In the genomic region with DNA sequence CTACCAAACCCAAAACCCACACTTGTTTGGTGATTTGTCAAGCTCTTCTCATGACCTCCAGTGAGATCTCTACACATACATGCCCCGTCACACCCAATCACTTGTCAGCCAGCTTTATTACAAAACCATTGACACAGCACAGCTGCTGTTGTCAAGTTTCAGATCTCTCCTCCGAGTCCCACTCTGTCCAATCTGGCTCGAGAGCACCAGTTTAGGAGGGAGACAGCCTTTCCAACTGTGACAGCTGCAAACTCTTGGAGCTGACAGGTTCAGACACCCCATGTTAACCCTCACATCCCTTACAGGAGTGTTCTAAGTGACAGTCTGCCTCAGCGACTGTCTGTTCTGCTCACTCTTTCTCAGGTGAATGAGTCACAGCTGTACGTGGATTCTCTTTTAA, we compare ENCODE assay signal across 13 mouse cellular contexts.
DNase-seq lines count a peak whose midpoint lies in the region; ATAC-seq and TF ChIP-seq lines count a peak whose summit lies in the region.
"Had no signal": no experiment of that assay in that cellular context is flagged by ENCODE, and none has a peak within 500 bp of the region (broad histone marks: within the 10 kb centered on the region; RNA-seq: fewer than 3 reads in every experiment).

No protein-coding gene starts in this region.

- no peak overlapping the region for H3K9ac ChIP-seq in embryonic facial prominence, embryonic 14.5 days (ENCODE audit: low read depth, low read length)
- no peak overlapping the region for H3K9ac ChIP-seq in kidney, postnatal 0 days (ENCODE audit: low read depth, low read length)
- H3K9ac ChIP-seq in limb, embryonic 15.5 days, result no peak overlapping the region
- H3K9ac ChIP-seq: intestine, embryonic 15.5 days; midbrain, embryonic 15.5 days had no signal

- WGBS in embryonic facial prominence, embryonic 14.5 days, result 55% methylated on average over 5 of the region's 5 CpGs
- WGBS in embryonic facial prominence, embryonic 10.5 days, result 73% methylated on average over 5 of the region's 5 CpGs
- 17% methylated on average over 5 of the region's 5 CpGs for WGBS in kidney, postnatal 0 days
- 50% methylated on average over 5 of the region's 5 CpGs for WGBS in limb, embryonic 15.5 days

- no peaks in the 10 kb centered on the region for H3K27me3 ChIP-seq in embryonic facial prominence, embryonic 14.5 days (replicated peaks; ENCODE audit: control insufficient read depth, insufficient read depth, low read length)
- H3K27me3 ChIP-seq in embryonic facial prominence, embryonic 10.5 days (replicated peaks; ENCODE audit: low read depth, poor library complexity, severe bottlenecking), result no peaks in the 10 kb centered on the region
- H3K27me3 ChIP-seq in kidney, postnatal 0 days (ENCODE audit: insufficient read depth, low read length), result no peaks in the 10 kb centered on the region
- H3K27me3 ChIP-seq in limb, embryonic 15.5 days, result no peaks in the 10 kb centered on the region
- H3K27me3 ChIP-seq: intestine, embryonic 15.5 days; midbrain, embryonic 15.5 days had no signal

- no peak overlapping the region for H3K4me3 ChIP-seq in embryonic facial prominence, embryonic 14.5 days (ENCODE audit: low read depth, low read length)
- H3K4me3 ChIP-seq in embryonic facial prominence, embryonic 10.5 days, result no peak overlapping the region
- no peak overlapping the region for H3K4me3 ChIP-seq in kidney, postnatal 0 days (replicated peaks; ENCODE audit: low read depth, low read length)
- no peak overlapping the region for H3K4me3 ChIP-seq in limb, embryonic 15.5 days
- H3K4me3 ChIP-seq: intestine, embryonic 15.5 days; left cerebral cortex, adult 2 months; midbrain, embryonic 15.5 days had no signal

- peak; percentile 49 for DNase-seq in embryonic facial prominence, embryonic 14.5 days (ENCODE audit: low spot score)
- DNase-seq in embryonic facial prominence, embryonic 10.5 days (ENCODE audit: low spot score), result no peak
- DNase-seq in kidney, postnatal 0 days (ENCODE audit: low spot score), result peak; percentile 7
- DNase-seq in kidney, adult 9 months, result no peak
- DNase-seq in brain, adult 2 months (ENCODE audit: low read depth, low spot score), result peak; percentile 24
- no peak for DNase-seq in layer of hippocampus, postnatal 36 days
- DNase-seq: cerebellum, postnatal 25 days; thymus, postnatal 4 days had no signal

- H3K4me1 ChIP-seq in embryonic facial prominence, embryonic 14.5 days (ENCODE audit: control insufficient read depth, insufficient read depth, low read length), result no peaks in the 10 kb centered on the region
- H3K4me1 ChIP-seq in embryonic facial prominence, embryonic 10.5 days, result no peaks in the 10 kb centered on the region
- H3K4me1 ChIP-seq in kidney, postnatal 0 days (replicated peaks; ENCODE audit: insufficient read depth, low read length), result no peaks in the 10 kb centered on the region
- no peaks in the 10 kb centered on the region for H3K4me1 ChIP-seq in limb, embryonic 15.5 days
- H3K4me1 ChIP-seq: intestine, embryonic 15.5 days; midbrain, embryonic 15.5 days had no signal

- ATAC-seq in embryonic facial prominence, embryonic 14.5 days (ENCODE audit: low read depth), result peak; percentile 72; the same call in 1 of the 2 replicates
- ATAC-seq in kidney, postnatal 0 days (replicated peaks; ENCODE audit: low FRiP score, low read depth), result no peak
- peak; percentile 30; the same call in 1 of the 2 replicates for ATAC-seq in limb, embryonic 15.5 days (ENCODE audit: insufficient number of reproducible peaks, low FRiP score, low TSS enrichment, low read depth)
- no peak for ATAC-seq in granulocyte monocyte progenitor cell, adult 5-6 weeks (replicated peaks; ENCODE audit: poor library complexity, severe bottlenecking)
- ATAC-seq: intestine, embryonic 15.5 days; midbrain, embryonic 15.5 days had no signal

- no peak overlapping the region for H3K27ac ChIP-seq in embryonic facial prominence, embryonic 14.5 days (replicated peaks; ENCODE audit: low read depth, low read length)
- no peak overlapping the region for H3K27ac ChIP-seq in embryonic facial prominence, embryonic 10.5 days (replicated peaks)
- no peak overlapping the region for H3K27ac ChIP-seq in kidney, postnatal 0 days
- no peak overlapping the region for H3K27ac ChIP-seq in limb, embryonic 15.5 days
- H3K27ac ChIP-seq: intestine, embryonic 15.5 days; left cerebral cortex, adult 2 months; midbrain, embryonic 15.5 days had no signal

- H3K9me3 ChIP-seq in embryonic facial prominence, embryonic 14.5 days (ENCODE audit: control insufficient read depth, low read length), result no peaks in the 10 kb centered on the region
- no peaks in the 10 kb centered on the region for H3K9me3 ChIP-seq in embryonic facial prominence, embryonic 10.5 days
- no peaks in the 10 kb centered on the region for H3K9me3 ChIP-seq in kidney, postnatal 0 days (replicated peaks; ENCODE audit: low read length)
- H3K9me3 ChIP-seq in limb, embryonic 15.5 days, result no peaks in the 10 kb centered on the region
- H3K9me3 ChIP-seq: intestine, embryonic 15.5 days; midbrain, embryonic 15.5 days had no signal

- no peaks in the 10 kb centered on the region for H3K36me3 ChIP-seq in embryonic facial prominence, embryonic 14.5 days (ENCODE audit: control insufficient read depth, insufficient read depth, low read length)
- no peaks in the 10 kb centered on the region for H3K36me3 ChIP-seq in embryonic facial prominence, embryonic 10.5 days (replicated peaks)
- no peaks in the 10 kb centered on the region for H3K36me3 ChIP-seq in kidney, postnatal 0 days (ENCODE audit: insufficient read depth, low read length)
- H3K36me3 ChIP-seq in limb, embryonic 15.5 days, result no peaks in the 10 kb centered on the region
- H3K36me3 ChIP-seq: intestine, embryonic 15.5 days; midbrain, embryonic 15.5 days had no signal

- no peak for TF ChIP-seq CTCF in kidney, postnatal 0 days (IDR thresholded peaks at IDR 0.05; ENCODE audit: low read depth)

- no peak overlapping the region for H3K4me2 ChIP-seq in embryonic facial prominence, embryonic 14.5 days (ENCODE audit: low read depth, low read length)
- no peak overlapping the region for H3K4me2 ChIP-seq in kidney, postnatal 0 days (ENCODE audit: low read length)
- no peak overlapping the region for H3K4me2 ChIP-seq in limb, embryonic 15.5 days
- H3K4me2 ChIP-seq: intestine, embryonic 15.5 days; midbrain, embryonic 15.5 days had no signal

Comparison
In these comparisons a context has a peak if more than half of its experiments do, and no peak if none do; other contexts are left out.
1. DNase-seq: peak in embryonic facial prominence, embryonic 14.5 days (single experiment), kidney, postnatal 0 days (single experiment) and brain, adult 2 months (single experiment); none in embryonic facial prominence, embryonic 10.5 days (single experiment), kidney, adult 9 months (single experiment) and layer of hippocampus, postnatal 36 days (0 of 2).
2. ATAC-seq: peak in embryonic facial prominence, embryonic 14.5 days (single experiment) and limb, embryonic 15.5 days (single experiment); none in kidney, postnatal 0 days (single experiment) and granulocyte monocyte progenitor cell, adult 5-6 weeks (single experiment).